Mouse (Mus musculus) spleen, adult 12 weeks (tissue): ENCODE measurements around the gene Adgrl3.
"Not testable (repeated sequence)": the region's sequence is repeated elsewhere in the genome, so short reads cannot be mapped to it uniquely, and the experiment has no call there.

Source experiments
- DNase-seq: peaks from one replicate; pipeline ENCODE4 v3.0.0; 2022; ENCODE audit warnings: low spot score

Gene Adgrl3

DNA sequence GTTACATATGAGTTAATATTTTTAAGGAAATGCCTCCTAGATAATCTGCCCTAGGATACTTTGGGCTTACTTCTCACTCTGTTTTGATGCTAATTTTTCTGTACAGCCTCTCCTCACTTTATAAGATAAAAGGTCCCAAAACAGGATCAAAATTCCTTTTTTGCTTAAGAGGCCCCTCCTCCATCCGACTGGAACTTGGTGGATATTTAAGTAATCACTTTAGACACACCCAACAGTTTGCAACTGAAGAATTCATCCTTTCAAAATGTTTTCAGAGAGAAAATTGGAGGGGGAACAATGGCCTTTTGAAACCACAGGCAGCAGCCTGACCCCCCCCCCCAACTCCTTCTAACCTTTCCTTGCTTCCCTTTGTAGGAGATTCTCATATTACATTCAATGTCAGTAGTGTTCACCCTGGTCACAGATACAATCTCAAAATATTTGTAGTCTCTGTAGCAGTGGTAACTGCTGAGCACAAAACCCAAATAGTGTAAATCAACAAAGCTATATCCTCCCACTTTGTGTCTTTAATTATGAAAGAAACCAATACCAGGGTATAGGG is 385.7 kb downstream of the Adgrl3 start:
- no peak for DNase-seq

DNA sequence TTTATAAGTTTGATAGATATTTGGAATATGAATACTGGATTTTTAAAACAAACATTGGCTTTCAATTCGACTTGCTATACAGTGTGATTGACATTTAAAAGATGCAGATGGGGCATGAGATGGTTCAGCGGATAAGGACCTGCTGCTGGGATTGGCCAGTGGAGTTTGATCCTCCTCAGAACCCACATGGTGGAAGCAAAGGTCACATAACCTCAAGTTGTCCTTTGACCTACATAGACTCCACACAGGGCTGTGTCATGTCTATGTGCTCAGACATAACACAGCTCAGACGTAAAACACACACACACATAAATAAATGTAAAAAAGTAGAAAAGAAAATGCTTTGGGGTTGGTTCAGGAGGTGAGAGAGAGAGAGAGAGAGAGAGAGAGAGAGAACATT is 397.4 kb downstream of the Adgrl3 start:
- DNase-seq = no peak

DNA sequence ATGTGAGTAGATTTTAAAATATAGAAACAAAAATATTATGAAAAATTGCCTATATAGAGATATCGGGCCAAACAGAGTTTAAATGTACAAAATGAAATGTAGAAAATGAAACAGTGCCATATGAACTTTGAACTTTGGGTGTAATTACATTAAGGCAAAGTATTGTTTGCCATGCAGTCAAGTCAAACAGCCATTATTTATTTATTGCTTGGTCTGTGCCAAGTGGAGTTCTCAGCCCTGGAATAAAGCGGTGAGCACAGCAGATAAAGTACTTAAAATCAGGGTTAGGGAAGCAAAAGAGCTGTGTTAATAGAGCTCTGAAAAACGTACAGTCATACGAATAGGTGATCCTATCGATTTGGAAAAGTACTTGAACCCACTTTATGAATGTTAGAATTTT is 407.5 kb downstream of the Adgrl3 start:
- no peak for DNase-seq

DNA sequence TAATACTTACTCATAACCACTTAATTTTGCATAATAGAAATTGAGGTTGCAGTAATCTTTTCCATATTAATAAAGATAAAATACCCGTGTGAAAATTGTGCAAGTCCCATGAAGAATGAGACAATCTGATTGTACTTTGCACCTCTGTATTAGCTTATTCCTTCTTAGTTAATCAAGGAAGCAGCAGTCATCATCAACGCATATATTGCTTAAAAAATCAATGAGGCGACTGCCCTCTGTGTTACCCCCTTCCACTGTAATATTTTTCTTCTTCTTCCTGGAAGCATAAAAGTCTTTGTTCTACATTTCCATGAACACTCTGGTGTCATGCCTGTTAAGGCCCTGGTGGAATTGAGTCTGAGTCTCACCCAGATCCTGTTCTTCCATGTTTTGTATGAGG is 416.4 kb downstream of the Adgrl3 start:
- DNase-seq = no peak

DNA sequence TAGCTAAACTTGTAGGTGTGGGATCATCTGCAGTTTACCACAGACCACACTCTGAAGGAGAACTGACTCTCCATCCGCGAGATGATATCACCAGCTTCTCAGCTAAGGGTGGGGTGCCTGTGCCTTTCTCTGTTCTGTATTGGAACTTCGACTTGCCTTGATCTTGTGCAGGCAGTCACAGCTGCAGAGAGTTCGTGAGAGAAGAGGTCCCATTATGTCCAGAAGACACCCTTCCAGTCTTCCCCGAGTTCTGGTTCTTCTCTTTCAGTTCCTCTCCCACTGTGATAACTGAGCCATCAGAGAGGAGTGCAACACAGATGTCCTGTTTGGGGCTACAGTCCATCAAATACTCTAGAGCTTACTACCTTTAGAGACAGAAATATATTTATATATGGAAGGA is 422.2 kb downstream of the Adgrl3 start:
- DNase-seq = no peak

DNA sequence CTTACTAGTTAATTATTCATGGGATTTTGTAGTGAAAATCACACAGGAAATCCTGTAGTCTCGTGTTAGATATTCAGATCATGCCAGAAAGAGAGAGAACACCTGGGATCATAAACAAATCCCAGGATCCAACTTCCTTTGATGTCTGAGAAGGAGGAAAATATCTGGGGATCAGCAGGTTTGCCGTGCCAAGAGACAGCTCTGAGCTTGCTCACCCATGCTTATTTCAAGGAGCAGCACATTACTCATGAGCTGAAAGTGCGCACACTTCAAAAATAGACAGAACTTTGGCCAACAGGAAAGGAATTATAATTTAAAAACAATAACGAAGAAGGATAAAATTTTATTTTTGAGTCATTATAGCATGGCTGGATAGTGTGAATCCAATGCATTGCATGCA is 446.0 kb downstream of the Adgrl3 start:
- no peak for DNase-seq

DNA sequence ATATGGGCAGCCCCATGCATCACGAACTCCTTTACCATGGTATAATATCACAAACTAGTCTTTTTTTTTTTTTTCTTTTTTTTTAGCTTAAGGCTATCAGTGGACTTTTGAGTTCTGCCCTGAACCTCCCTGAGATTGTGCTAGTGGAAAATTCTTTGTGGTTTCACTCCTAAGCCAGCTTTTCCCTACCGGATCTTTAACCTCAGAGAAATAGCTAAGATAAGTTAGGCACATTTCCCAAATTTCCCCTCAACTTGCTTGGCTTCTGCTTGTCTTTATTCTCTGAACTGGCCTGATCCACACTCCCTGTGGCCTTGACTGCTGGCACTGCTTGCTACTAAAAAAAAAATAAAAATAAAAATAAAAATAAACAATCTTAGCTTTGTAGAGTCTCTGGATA is 454.7 kb downstream of the Adgrl3 start:
- no peak for DNase-seq

DNA sequence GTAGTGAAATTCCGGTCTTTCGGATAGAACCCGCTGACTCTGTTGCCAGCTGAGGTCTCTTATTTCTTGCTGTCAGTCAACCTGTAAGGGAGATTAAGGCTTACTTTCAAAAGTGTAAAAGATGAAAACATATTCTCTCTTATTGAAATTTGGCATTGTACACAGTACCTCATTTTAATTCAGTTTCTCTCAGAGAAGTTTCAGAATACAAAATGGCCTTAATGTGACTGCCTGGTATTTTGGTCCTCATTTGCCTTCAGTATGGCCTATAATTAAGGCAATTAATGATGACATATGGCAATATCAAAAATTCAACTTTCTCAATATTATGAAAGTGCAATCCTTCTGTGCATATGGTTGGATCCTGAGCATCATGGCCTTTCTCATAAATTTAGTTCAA is 455.5 kb downstream of the Adgrl3 start:
- no peak for DNase-seq

DNA sequence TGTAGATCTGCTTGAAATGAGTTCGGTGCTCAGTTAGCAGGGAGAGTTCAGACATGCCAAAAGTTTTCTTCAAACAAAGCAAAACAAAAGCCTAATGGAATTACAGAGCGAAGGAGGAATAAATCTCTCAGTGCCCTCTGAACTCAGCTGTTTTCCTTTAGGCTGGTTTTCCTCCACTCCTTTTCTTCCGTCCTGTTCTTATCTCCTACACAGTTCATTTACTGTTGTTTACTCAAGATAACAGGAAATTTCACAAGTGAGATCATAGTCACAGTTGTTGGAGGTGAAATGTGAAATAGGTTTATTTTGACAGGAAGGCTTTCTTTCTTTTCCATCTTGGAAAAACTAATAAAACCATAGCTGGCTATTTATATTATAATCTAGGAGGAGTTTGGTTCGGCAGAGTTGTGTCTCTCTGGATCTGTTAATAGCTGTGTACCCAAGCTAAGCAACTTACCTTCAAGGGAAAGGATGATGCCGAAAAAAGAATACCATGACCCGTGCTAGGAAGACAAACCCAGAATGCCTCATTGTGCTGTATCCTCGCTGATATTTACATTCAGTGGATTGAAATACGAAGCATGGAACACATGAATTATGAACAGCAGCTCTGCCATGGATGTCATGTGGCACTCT is 456.2 kb downstream of the Adgrl3 start:
- DNase-seq = no peak

DNA sequence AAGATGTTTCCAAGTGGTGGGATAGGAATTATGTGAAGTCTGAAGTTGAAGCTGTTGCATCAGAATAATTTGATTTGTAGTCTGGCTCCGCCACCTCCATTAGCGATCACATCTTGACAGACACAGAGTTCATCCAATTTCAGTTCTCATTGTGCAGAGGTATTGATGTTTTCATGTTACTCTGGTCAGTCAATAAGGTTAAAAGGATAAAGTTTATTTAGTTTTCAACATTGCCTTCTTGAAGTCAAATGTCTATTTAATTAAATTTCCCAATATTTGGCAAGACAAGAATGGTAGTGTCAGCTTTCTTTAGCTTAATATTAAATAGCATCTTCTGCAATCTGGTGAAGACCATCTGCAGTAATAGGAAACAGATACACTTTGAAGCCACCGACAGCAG is 461.0 kb downstream of the Adgrl3 start:
- no peak for DNase-seq

DNA sequence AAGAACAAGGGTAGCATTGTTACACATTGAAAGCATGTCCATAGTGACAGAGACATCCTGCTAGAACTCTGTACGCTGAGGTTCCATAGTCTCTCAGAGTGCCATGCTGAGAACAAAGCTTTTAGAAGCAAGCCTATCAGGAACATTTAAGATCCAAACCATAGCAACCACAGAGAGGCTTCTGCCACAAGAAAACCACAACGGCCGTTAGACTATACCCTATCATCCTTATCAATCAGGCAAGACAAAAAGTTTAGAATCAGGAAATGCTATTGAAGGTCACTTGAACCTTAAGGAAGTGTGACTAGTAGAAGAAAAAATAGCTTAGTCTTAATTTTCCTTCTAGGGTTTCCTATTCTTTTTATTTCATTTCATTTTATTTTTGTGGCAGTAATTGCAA is 464.0 kb downstream of the Adgrl3 start:
- DNase-seq = no peak

DNA sequence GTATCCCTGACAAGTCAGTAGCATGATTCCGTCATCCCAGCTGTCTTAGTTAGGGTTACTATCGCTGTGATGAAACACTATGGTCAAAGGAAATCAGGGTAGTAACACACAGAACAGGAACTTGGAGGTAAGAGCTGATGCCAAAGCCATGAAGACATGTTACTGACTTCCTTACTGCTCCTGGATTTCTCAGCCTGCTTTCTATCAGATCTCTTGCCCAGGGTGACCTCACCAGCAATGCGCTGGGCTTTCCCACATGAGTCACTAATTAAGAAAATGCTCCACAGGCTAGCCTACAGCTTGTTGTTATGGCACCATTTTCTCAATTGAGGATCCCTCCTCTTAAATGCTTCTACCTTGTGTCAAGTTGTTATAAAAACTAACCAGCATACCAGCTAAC is 481.1 kb downstream of the Adgrl3 start:
- no peak for DNase-seq

DNA sequence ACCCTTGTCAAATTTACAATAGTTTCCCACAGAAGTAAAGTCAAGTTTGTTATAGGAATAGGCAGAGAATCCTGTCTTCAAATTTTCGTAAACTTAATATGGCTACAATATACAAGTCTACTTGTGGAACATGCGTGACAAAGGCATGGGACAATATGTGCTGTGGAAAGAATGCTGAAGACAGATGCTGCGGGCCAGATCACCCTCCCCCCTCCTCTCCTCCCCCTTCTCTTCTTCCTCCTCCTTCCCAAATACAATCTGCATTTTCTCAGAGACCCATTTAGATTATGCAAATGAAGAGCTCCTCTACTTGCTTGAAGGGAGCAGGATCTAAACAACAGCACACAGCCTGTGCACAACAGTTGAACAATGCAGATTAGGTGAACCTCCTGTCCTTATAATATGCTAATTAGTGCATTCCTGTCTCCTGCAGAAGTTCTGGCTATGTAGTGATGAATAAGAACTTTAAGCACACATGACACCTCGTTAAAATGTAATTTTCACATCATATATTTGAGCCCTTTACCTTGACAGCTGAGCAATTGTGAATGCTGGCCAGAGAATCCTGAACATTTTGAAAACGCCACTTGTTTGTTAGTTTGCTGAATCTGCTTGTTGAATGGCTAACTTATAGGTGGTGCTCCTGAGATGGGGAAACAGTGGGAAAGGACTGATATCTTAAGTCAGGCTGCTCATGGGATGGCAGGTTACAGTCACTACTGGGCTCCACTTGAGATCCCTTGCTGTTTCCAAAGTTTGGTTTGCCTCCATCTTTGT is 499.0 kb downstream of the Adgrl3 start:
- DNase-seq = no peak

DNA sequence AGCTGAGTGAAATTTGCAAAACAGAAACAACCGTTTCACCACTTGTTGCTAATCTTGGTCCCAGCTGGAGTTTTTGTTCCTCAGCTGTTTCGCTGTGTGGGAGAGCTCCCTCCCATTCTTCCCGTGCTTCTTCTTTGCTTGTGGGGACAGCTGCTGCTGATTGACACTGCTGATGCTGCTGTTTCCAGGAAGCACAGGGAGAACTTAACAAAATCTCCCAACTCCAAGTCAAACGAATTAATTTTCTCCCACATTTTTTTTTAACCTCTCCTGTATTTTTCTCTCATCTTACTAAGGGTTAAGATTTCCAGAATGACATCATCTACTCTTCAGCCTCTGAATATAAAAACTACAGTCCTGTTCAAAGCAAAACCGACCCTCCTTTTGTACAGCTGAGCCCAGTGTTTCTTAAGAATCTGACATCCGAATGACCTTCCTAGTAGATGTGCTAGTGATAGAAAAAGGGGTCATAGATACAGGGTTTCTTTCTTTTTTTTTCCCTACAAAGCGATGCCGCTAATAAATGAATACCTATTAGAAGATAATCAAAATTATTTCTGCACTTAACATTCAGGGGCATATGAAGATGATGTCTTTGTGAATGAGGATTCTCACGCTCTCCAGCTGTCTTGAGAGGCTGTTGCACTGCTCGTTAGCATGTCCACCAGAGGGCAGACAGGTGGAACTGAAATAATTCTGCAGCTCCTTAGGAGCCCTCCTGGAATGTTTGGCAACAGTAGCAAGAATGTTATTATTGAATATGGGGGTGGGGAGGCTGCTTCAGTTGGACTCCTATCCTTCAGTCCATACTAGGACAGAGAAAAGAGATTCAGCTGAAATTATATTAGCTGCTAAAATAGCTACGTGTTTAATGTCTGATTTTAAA is 499.8 kb downstream of the Adgrl3 start:
- DNase-seq = no peak

DNA sequence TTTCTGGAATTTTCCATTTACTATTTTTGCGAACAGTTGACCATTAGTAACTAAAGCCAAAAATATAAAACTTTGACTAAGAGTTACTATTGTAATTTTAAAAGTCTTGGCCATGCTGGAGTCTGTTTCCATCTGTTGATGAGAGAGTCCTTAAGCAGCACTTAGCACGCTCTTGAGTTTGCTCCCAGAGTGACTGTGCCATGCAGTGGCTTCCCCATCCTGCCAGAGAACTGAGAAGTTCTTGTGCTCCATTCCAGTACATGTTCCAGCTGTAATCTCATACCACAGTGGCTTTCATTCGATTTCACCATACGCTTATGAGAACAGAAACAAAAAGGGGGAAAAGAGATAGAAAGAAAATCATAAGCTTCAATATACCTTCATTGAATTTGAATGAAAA is 502.8 kb downstream of the Adgrl3 start:
- DNase-seq = no peak

DNA sequence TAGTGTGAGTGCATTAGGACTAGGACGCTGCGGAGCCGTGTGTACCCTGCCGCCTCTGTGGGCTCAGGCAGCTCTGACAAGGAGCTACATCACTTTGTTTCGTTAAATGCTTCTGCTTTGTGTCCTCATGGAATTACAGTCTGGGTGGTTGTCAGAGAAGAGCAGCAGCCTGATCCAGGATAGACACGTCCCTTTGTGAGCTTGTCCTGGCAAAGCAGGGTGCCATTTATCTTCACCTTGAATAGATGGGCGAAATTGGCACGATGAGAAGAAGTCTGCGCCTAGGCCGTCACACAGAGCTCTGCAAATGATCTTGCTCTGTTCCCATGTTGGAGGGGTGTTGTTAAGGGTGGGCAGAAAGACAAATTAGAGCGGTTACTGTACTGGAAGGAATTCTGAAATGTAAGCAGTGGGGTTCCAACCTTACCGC is 504.6 kb downstream of the Adgrl3 start:
- DNase-seq = no peak

DNA sequence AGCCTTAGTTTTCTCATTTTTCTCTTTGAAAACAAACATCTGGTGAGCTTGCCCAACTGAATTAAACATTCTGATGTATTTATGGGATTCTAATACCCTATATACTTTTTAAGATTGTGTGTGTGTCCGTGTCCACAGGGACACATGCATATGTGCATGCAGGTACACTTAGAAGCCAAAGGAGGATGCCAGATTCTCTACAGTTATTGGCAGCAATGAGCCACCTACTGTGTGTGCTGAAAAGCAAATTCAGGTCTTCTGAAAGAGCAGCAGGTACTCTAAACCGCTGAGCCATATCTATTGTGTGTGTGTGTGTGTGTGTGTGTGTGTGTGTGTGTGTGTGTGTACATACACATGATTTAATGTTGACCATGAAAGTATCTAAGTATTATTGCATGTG is 505.4 kb downstream of the Adgrl3 start:
- no peak for DNase-seq

DNA sequence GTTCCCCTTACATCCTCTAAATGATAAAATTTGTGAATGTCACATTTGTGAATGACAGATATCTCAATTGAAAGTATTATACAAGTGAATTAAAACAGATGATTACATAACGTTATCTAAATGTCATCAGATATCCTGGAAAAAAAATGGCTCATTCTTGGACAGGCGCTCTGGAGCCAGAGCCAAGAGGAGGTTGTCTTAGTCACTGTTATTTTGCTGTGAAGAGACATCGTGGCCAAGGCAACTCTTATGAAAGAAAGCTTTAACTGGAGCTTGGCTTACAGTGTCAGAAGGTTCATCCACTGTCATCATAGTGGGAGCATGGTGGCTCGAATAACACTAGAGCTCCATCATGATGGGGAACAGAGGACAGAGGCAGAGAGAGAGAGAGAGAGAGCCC is 511.7 kb downstream of the Adgrl3 start:
- no peak for DNase-seq

DNA sequence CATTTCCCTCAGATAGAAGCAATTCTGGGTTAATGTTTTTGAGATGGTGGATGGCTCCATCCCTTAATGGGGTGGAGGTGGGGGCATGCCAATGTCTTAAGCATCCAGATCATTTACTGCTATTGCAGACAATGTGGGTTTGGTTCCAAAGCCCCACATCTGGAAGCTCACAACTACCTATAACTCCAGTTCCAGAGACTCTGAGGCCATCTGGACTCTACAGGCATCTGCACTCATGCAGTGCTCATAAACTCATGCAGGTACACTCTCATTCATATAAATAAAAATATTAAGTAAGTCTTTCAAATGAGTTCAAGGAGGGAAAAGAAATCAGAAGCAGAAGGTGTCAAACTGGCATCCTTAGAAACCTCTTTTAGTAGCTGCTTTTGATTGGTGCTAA is 530.3 kb downstream of the Adgrl3 start:
- DNase-seq = no peak

DNA sequence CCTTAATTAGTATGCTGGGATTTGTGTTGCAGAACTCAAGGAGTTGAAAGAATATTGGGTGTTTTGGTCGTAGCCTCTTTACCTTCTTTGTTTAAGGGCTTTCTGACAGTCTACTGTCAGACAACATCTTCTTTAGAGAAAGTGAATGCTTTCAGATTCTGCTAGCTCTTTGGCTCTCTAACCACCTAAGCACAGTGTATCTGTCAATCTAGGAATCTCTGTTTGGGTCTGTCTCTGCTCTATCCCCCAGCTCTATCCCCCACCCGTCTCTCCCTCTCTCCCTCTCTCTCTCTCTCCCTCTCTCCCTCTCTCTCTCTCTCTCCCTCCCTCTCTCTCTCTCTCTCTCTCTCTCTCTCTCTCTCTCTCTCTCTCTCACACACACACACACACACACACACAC is 535.2 kb downstream of the Adgrl3 start:
- DNase-seq = not testable (repeated sequence)

DNA sequence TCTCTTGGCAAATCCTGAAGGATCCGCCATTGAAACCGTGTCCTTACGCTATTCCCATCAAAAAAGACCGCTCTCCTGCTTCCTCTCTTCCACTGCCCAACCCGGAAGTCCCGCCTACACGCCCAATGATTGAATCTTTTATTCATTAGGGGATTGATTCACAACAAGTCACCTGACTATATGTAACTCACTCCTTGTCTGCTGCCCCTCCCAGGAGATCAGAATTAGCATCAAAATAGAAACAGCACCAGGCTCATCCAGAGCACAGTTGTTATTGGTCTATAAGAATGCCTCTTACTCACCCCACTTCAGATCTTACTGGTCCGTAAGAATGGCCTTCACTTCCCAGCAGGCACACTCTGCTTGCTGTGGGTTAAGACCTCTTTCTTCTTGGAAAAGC is 536.1 kb downstream of the Adgrl3 start:
- no peak for DNase-seq

DNA sequence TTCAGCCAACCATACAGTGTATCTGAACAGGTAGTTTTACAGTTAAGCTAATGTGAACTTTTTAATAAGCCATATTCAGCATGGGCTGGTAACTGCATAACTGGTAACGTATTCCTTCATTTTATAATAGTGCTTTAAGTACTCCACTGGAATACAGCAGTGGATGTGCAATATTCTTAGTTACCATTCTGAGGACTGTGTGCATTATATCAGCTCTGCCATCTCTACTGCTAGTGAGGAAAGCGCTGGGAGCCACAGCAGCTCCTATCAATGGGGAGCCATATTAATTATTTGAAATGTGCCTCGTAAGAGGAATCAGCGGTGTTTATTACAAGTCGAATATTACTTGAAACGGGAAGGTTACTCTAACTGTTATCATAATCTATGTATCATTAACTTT is 539.0 kb downstream of the Adgrl3 start:
- DNase-seq = no peak

DNA sequence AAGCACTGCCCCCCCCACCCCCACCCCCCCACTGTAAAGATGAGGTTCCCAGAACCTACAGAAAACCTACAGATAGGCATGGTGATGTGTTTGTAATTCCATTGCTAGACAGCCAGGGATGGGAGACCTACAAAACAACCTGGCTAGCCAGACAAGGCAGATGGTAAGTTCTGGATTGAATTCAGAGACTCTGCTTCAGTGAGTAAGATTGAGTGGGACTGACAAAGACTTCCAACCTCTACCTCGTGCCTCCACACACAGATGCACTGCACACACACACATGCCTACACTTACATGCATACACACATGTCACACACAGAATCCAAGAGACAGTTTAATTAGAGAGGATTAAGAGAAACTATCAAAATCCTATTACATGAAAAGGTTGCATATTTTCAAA is 544.4 kb downstream of the Adgrl3 start:
- no peak for DNase-seq
